In genomic region chr11:78160171-78160570, GRCm38 (mm10) we compare ENCODE assay signal across 24 mouse cellular contexts. TPM values are rescaled to one million over a fixed set of nuclear protein-coding genes. Genes with fewer than 3 reads are reported as not detected.
DNase-seq lines count a peak whose midpoint lies in the region; ATAC-seq and TF ChIP-seq lines count a peak whose summit lies in the region.
"Had no signal": no experiment of that assay in that cellular context is flagged by ENCODE, and none has a peak within 500 bp of the region (broad histone marks: within the 10 kb centered on the region; RNA-seq: fewer than 3 reads in every experiment).

No protein-coding gene starts in this region.

- peak overlapping the region; percentile 7; the same call in 1 of the 2 replicates for H3K4me3 ChIP-seq in forebrain, embryonic 10.5 days
- H3K4me3 ChIP-seq in forebrain, postnatal 0 days (ENCODE audit: low read depth, low read length) = no peak overlapping the region
- H3K4me3 ChIP-seq in kidney, postnatal 0 days (replicated peaks; ENCODE audit: low read depth, low read length) = no peak overlapping the region
- 0 out of 2 replicates have a peak overlapping the region, but pooled peaks have one; percentile 3 for H3K4me3 ChIP-seq in neural tube, embryonic 12.5 days
- H3K4me3 ChIP-seq in neural tube, embryonic 15.5 days (replicated peaks) = no peak overlapping the region
- H3K4me3 ChIP-seq in stomach, postnatal 0 days (ENCODE audit: low read depth, low read length) = no peak overlapping the region
- H3K4me3 ChIP-seq: heart, adult 2 months; heart, embryonic 15.5 days; left cerebral cortex, adult 2 months; liver, embryonic 15.5 days; midbrain, embryonic 15.5 days had no signal

- no peak for TF ChIP-seq EP300 in stomach, postnatal 0 days (optimal IDR thresholded peaks at IDR 0.05)

- no peak overlapping the region for H3K4me2 ChIP-seq in forebrain, postnatal 0 days (ENCODE audit: low read depth)
- no peak overlapping the region for H3K4me2 ChIP-seq in kidney, postnatal 0 days (ENCODE audit: low read length)
- H3K4me2 ChIP-seq in neural tube, embryonic 12.5 days (replicated peaks) = no peak overlapping the region
- no peak overlapping the region; the same call in 1 of the 2 replicates for H3K4me2 ChIP-seq in neural tube, embryonic 15.5 days
- H3K4me2 ChIP-seq in stomach, postnatal 0 days (replicated peaks; ENCODE audit: low read depth) = no peak overlapping the region
- H3K4me2 ChIP-seq: heart, embryonic 15.5 days; liver, embryonic 15.5 days; midbrain, embryonic 15.5 days had no signal

- 94% methylated on average over 18 of the region's 18 CpGs for WGBS in forebrain, embryonic 10.5 days
- 90% methylated on average over 18 of the region's 18 CpGs for WGBS in forebrain, postnatal 0 days
- WGBS in kidney, postnatal 0 days = 85% methylated on average over 18 of the region's 18 CpGs
- WGBS in neural tube, embryonic 12.5 days = 91% methylated on average over 18 of the region's 18 CpGs
- WGBS in neural tube, embryonic 15.5 days = 89% methylated on average over 18 of the region's 18 CpGs
- WGBS in stomach, postnatal 0 days = 80% methylated on average over 18 of the region's 18 CpGs

- ATAC-seq in forebrain, postnatal 0 days = no peak
- ATAC-seq in kidney, postnatal 0 days (replicated peaks; ENCODE audit: low FRiP score, low read depth) = no peak
- ATAC-seq in neural tube, embryonic 12.5 days (ENCODE audit: low FRiP score, low read depth) = no peak
- ATAC-seq in neural tube, embryonic 15.5 days (ENCODE audit: low FRiP score) = no peak
- ATAC-seq in stomach, postnatal 0 days (ENCODE audit: low FRiP score, low TSS enrichment) = no peak
- no peak for ATAC-seq in frontal cortex, adult (ENCODE audit: low TSS enrichment)

- H3K9me3 ChIP-seq in forebrain, embryonic 10.5 days = no peaks in the 10 kb centered on the region
- H3K9me3 ChIP-seq in forebrain, postnatal 0 days (ENCODE audit: low read length) = no peaks in the 10 kb centered on the region
- no peaks in the 10 kb centered on the region for H3K9me3 ChIP-seq in kidney, postnatal 0 days (replicated peaks; ENCODE audit: low read length)
- no peaks in the 10 kb centered on the region for H3K9me3 ChIP-seq in neural tube, embryonic 12.5 days
- no peaks in the 10 kb centered on the region for H3K9me3 ChIP-seq in neural tube, embryonic 15.5 days (replicated peaks)
- no peaks in the 10 kb centered on the region for H3K9me3 ChIP-seq in stomach, postnatal 0 days (ENCODE audit: control insufficient read depth, low read length)
- H3K9me3 ChIP-seq: heart, embryonic 15.5 days; liver, embryonic 15.5 days; midbrain, embryonic 15.5 days had no signal

- H3K4me1 ChIP-seq in forebrain, embryonic 10.5 days = peaks cover 46% of the 10 kb centered on the region
- H3K4me1 ChIP-seq in forebrain, postnatal 0 days (ENCODE audit: insufficient read depth) = peaks cover 7% of the 10 kb centered on the region
- H3K4me1 ChIP-seq in kidney, postnatal 0 days (replicated peaks; ENCODE audit: insufficient read depth, low read length) = peaks cover 24% of the 10 kb centered on the region; the same call in 1 of the 2 replicates
- H3K4me1 ChIP-seq in neural tube, embryonic 12.5 days = peaks cover 25% of the 10 kb centered on the region
- H3K4me1 ChIP-seq in neural tube, embryonic 15.5 days = peaks cover 68% of the 10 kb centered on the region
- H3K4me1 ChIP-seq in stomach, postnatal 0 days (replicated peaks; ENCODE audit: control insufficient read depth, insufficient read depth) = peaks cover 8% of the 10 kb centered on the region

- DNase-seq in forebrain, embryonic 10.5 days (ENCODE audit: extremely low spot score, low spot score) = no peak
- DNase-seq in forebrain, postnatal 0 days = no peak
- DNase-seq in kidney, postnatal 0 days (ENCODE audit: low spot score) = no peak
- no peak for DNase-seq in kidney, postnatal 36 days
- peak; percentile 14 for DNase-seq in stomach, postnatal 0 days (ENCODE audit: low spot score)
- DNase-seq: adrenal gland, postnatal 14 days; cerebellum, postnatal 25 days; embryo, embryonic 11 days; heart, adult 2 months; heart, postnatal 4 days; layer of hippocampus, adult 9-11 months; left cerebral cortex, postnatal 4 days; lung, postnatal 10 days; right cerebral cortex, adult 18-20 months; thymus, postnatal 14 days had no signal

- no peak overlapping the region for H3K27ac ChIP-seq in forebrain, embryonic 10.5 days
- no peak overlapping the region for H3K27ac ChIP-seq in forebrain, postnatal 0 days (ENCODE audit: low read depth, low read length)
- H3K27ac ChIP-seq in kidney, postnatal 0 days = peak overlapping the region; percentile 19; the same call in 1 of the 2 replicates
- H3K27ac ChIP-seq in neural tube, embryonic 12.5 days = no peak overlapping the region
- no peak overlapping the region for H3K27ac ChIP-seq in neural tube, embryonic 15.5 days (replicated peaks)
- H3K27ac ChIP-seq in stomach, postnatal 0 days (replicated peaks) = no peak overlapping the region
- H3K27ac ChIP-seq: heart, adult 2 months; heart, embryonic 15.5 days; left cerebral cortex, adult 2 months had no signal

- no peak for TF ChIP-seq CTCF in forebrain, postnatal 0 days (IDR thresholded peaks at IDR 0.05; ENCODE audit: low read depth)
- no peak for TF ChIP-seq CTCF in kidney, postnatal 0 days (IDR thresholded peaks at IDR 0.05; ENCODE audit: low read depth)
- TF ChIP-seq CTCF in stomach, postnatal 0 days (IDR thresholded peaks at IDR 0.05; ENCODE audit: low read depth) = no peak

- H3K36me3 ChIP-seq in forebrain, embryonic 10.5 days (replicated peaks) = peaks cover 86% of the 10 kb centered on the region
- H3K36me3 ChIP-seq in forebrain, postnatal 0 days (ENCODE audit: insufficient read depth) = peaks cover 60% of the 10 kb centered on the region
- H3K36me3 ChIP-seq in kidney, postnatal 0 days (ENCODE audit: insufficient read depth, low read length) = peaks cover 34% of the 10 kb centered on the region
- H3K36me3 ChIP-seq in neural tube, embryonic 12.5 days = peaks cover 61% of the 10 kb centered on the region
- peaks cover 60% of the 10 kb centered on the region for H3K36me3 ChIP-seq in neural tube, embryonic 15.5 days
- H3K36me3 ChIP-seq in stomach, postnatal 0 days (ENCODE audit: control insufficient read depth, insufficient read depth, low read length) = peaks cover 22% of the 10 kb centered on the region

- H3K27me3 ChIP-seq in forebrain, embryonic 10.5 days (ENCODE audit: poor library complexity, severe bottlenecking) = no peaks in the 10 kb centered on the region
- H3K27me3 ChIP-seq in forebrain, postnatal 0 days (ENCODE audit: insufficient read depth, low read length) = no peaks in the 10 kb centered on the region
- no peaks in the 10 kb centered on the region for H3K27me3 ChIP-seq in kidney, postnatal 0 days (ENCODE audit: insufficient read depth, low read length)
- H3K27me3 ChIP-seq in neural tube, embryonic 12.5 days (replicated peaks) = no peaks in the 10 kb centered on the region
- H3K27me3 ChIP-seq in neural tube, embryonic 15.5 days (replicated peaks) = no peaks in the 10 kb centered on the region
- H3K27me3 ChIP-seq in stomach, postnatal 0 days (ENCODE audit: control insufficient read depth, insufficient read depth, low read length) = no peaks in the 10 kb centered on the region
- H3K27me3 ChIP-seq: CH12.LX; heart, embryonic 15.5 days; liver, embryonic 15.5 days; midbrain, embryonic 15.5 days had no signal

- no peak overlapping the region for H3K9ac ChIP-seq in forebrain, postnatal 0 days
- H3K9ac ChIP-seq in kidney, postnatal 0 days (ENCODE audit: low read depth, low read length) = no peak overlapping the region
- H3K9ac ChIP-seq in neural tube, embryonic 12.5 days = no peak overlapping the region
- H3K9ac ChIP-seq in neural tube, embryonic 15.5 days (replicated peaks) = no peak overlapping the region
- H3K9ac ChIP-seq in stomach, postnatal 0 days (ENCODE audit: low read length) = no peak overlapping the region
- H3K9ac ChIP-seq: heart, embryonic 15.5 days; liver, embryonic 15.5 days; midbrain, embryonic 15.5 days had no signal

RNA-seq across cellular contexts. Expression of gene Traf4, which starts 5.2 kb away (rescaled TPM):
- polyA plus RNA-seq in forebrain, embryonic 10.5 days (2016; fragmentation: Nextera tagmentation; extraction: Ambion mirVana) = 97.6 and 104 TPM in 2 replicates
- 99.0 and 107 TPM in 2 replicates for total RNA-seq in forebrain, postnatal 0 days (2014; rRNA removed)
- 104 and 131 TPM in 2 replicates for polyA plus RNA-seq in forebrain, postnatal 0 days (2015; fragmentation: Nextera tagmentation; extraction: Ambion mirVana)
- 79.2 and 79.6 TPM in 2 replicates for polyA plus RNA-seq in kidney, postnatal 0 days (2015; fragmentation: Nextera tagmentation; extraction: Ambion mirVana)
- 153 and 174 TPM in 2 replicates for polyA plus RNA-seq in neural tube, embryonic 12.5 days (2016; fragmentation: Nextera tagmentation; extraction: Ambion mirVana)
- 82.1 and 85.4 TPM in 2 replicates for polyA plus RNA-seq in neural tube, embryonic 15.5 days (2015; fragmentation: Nextera tagmentation; extraction: Ambion mirVana)
- 22.4 and 26.9 TPM in 2 replicates for polyA plus RNA-seq in stomach, postnatal 0 days (2015; fragmentation: Nextera tagmentation; extraction: Ambion mirVana)

RNA-seq across cellular contexts. Expression of gene Nek8, which starts 16.3 kb away (rescaled TPM):
- 10.6 and 11.7 TPM in 2 replicates for polyA plus RNA-seq in forebrain, embryonic 10.5 days (2016; fragmentation: Nextera tagmentation; extraction: Ambion mirVana)
- total RNA-seq in forebrain, postnatal 0 days (2014; rRNA removed) = 4.7 and 6.1 TPM in 2 replicates
- 5.5 and 5.7 TPM in 2 replicates for polyA plus RNA-seq in forebrain, postnatal 0 days (2015; fragmentation: Nextera tagmentation; extraction: Ambion mirVana)
- 18.2 and 19.9 TPM in 2 replicates for polyA plus RNA-seq in kidney, postnatal 0 days (2015; fragmentation: Nextera tagmentation; extraction: Ambion mirVana)
- polyA plus RNA-seq in neural tube, embryonic 12.5 days (2016; fragmentation: Nextera tagmentation; extraction: Ambion mirVana) = 10.2 and 11.1 TPM in 2 replicates
- polyA plus RNA-seq in neural tube, embryonic 15.5 days (2015; fragmentation: Nextera tagmentation; extraction: Ambion mirVana) = 7.0 and 9.7 TPM in 2 replicates
- polyA plus RNA-seq in stomach, postnatal 0 days (2015; fragmentation: Nextera tagmentation; extraction: Ambion mirVana) = 6.4 and 7.4 TPM in 2 replicates

RNA-seq across cellular contexts. Expression of gene Tlcd1, which starts 16.3 kb away (rescaled TPM):
- polyA plus RNA-seq in forebrain, embryonic 10.5 days (2016; fragmentation: Nextera tagmentation; extraction: Ambion mirVana) = 10.0 and 11.3 TPM in 2 replicates
- 15.3 and 22.0 TPM in 2 replicates for total RNA-seq in forebrain, postnatal 0 days (2014; rRNA removed)
- polyA plus RNA-seq in forebrain, postnatal 0 days (2015; fragmentation: Nextera tagmentation; extraction: Ambion mirVana) = 13.9 and 19.0 TPM in 2 replicates
- 43.4 and 46.6 TPM in 2 replicates for polyA plus RNA-seq in kidney, postnatal 0 days (2015; fragmentation: Nextera tagmentation; extraction: Ambion mirVana)
- 8.2 and 10.5 TPM in 2 replicates for polyA plus RNA-seq in neural tube, embryonic 12.5 days (2016; fragmentation: Nextera tagmentation; extraction: Ambion mirVana)
- polyA plus RNA-seq in neural tube, embryonic 15.5 days (2015; fragmentation: Nextera tagmentation; extraction: Ambion mirVana) = 19.3 and 20.0 TPM in 2 replicates
- polyA plus RNA-seq in stomach, postnatal 0 days (2015; fragmentation: Nextera tagmentation; extraction: Ambion mirVana) = 41.3 and 45.6 TPM in 2 replicates

RNA-seq across cellular contexts. Expression of gene Rpl23a, which starts 23.2 kb away (rescaled TPM):
- 1,073 and 1,096 TPM in 2 replicates for polyA plus RNA-seq in forebrain, embryonic 10.5 days (2016; fragmentation: Nextera tagmentation; extraction: Ambion mirVana)
- 772 and 968 TPM in 2 replicates for total RNA-seq in forebrain, postnatal 0 days (2014; rRNA removed)
- 938 and 1,223 TPM in 2 replicates for polyA plus RNA-seq in forebrain, postnatal 0 days (2015; fragmentation: Nextera tagmentation; extraction: Ambion mirVana)
- 1,409 and 1,636 TPM in 2 replicates for polyA plus RNA-seq in kidney, postnatal 0 days (2015; fragmentation: Nextera tagmentation; extraction: Ambion mirVana)
- 895 and 982 TPM in 2 replicates for polyA plus RNA-seq in neural tube, embryonic 12.5 days (2016; fragmentation: Nextera tagmentation; extraction: Ambion mirVana)
- polyA plus RNA-seq in neural tube, embryonic 15.5 days (2015; fragmentation: Nextera tagmentation; extraction: Ambion mirVana) = 774 and 869 TPM in 2 replicates
- polyA plus RNA-seq in stomach, postnatal 0 days (2015; fragmentation: Nextera tagmentation; extraction: Ambion mirVana) = 1,145 and 1,168 TPM in 2 replicates

RNA-seq across cellular contexts. Expression of gene Rab34, which starts 28.1 kb away (rescaled TPM):
- 70.7 and 73.3 TPM in 2 replicates for polyA plus RNA-seq in forebrain, embryonic 10.5 days (2016; fragmentation: Nextera tagmentation; extraction: Ambion mirVana)
- total RNA-seq in forebrain, postnatal 0 days (2014; rRNA removed) = 76.9 and 83.5 TPM in 2 replicates
- 50.8 and 55.5 TPM in 2 replicates for polyA plus RNA-seq in forebrain, postnatal 0 days (2015; fragmentation: Nextera tagmentation; extraction: Ambion mirVana)
- polyA plus RNA-seq in kidney, postnatal 0 days (2015; fragmentation: Nextera tagmentation; extraction: Ambion mirVana) = 129 and 131 TPM in 2 replicates
- 71.0 and 76.5 TPM in 2 replicates for polyA plus RNA-seq in neural tube, embryonic 12.5 days (2016; fragmentation: Nextera tagmentation; extraction: Ambion mirVana)
- 66.1 and 71.0 TPM in 2 replicates for polyA plus RNA-seq in neural tube, embryonic 15.5 days (2015; fragmentation: Nextera tagmentation; extraction: Ambion mirVana)
- polyA plus RNA-seq in stomach, postnatal 0 days (2015; fragmentation: Nextera tagmentation; extraction: Ambion mirVana) = 59.0 and 61.4 TPM in 2 replicates
- total RNA-seq: megakaryocyte, adult 5-6 weeks had no signal

Comparison
In these comparisons a context has a peak if more than half of its experiments do, and no peak if none do; other contexts are left out.
1. H3K4me3 ChIP-seq: peak in forebrain, embryonic 10.5 days (single experiment) and neural tube, embryonic 12.5 days (single experiment); none in forebrain, postnatal 0 days (single experiment), kidney, postnatal 0 days (single experiment), neural tube, embryonic 15.5 days (single experiment) and stomach, postnatal 0 days (single experiment).